Mouse (Mus musculus) ES-E14 (cell line): Measurements from ENCODE around the gene Trim44. TPM values are rescaled to one million over a fixed set of nuclear protein-coding genes. Genes with fewer than 3 reads are reported as not detected.

Experiments used
- DNase-seq: peaks from one replicate; pipeline ENCODE4 v3.0.0-alpha.2; 2013; ENCODE audit warnings: low read depth, low spot score
- H3K27ac ChIP-seq: 2 replicates; pipeline ENCODE4 v1.5.1; 2012; ENCODE audit warnings: low read depth, mild to moderate bottlenecking, low read length, moderate library complexity, mixed read lengths; ENCODE audit not compliant: poor library complexity, insufficient read depth, severe bottlenecking
- H3K36me3 ChIP-seq: 2 replicates; pipeline ENCODE4 v1.6.1; 2012; ENCODE audit warnings: mild to moderate bottlenecking, low read length, moderate library complexity, mixed read lengths; ENCODE audit not compliant: control insufficient read depth, poor library complexity, insufficient read depth, severe bottlenecking
- H3K4me1 ChIP-seq, 2 experiments: fragments of 150-350 bp in 1 of 2; sonication (generic) in 1 of 2; 2 replicates each; pipeline ENCODE4 v1.6.1; 2012; ENCODE audit warnings: low read length in 2 of 2, mild to moderate bottlenecking in 1 of 2, mixed read lengths in 1 of 2; ENCODE audit not compliant: control insufficient read depth in 2 of 2, insufficient read depth in 2 of 2, poor library complexity in 1 of 2
- H3K4me3 ChIP-seq, 2 experiments: fragments of 150-350 bp in 1 of 2; sonication (generic) in 1 of 2; 2 replicates each; pipeline ENCODE4 v1.5.1; 2012; ENCODE audit warnings: low read length in 2 of 2, low read depth in 1 of 2, mild to moderate bottlenecking in 1 of 2, mixed read lengths in 1 of 2; ENCODE audit not compliant: insufficient read depth in 1 of 2, poor library complexity in 1 of 2, severe bottlenecking in 1 of 2
- H3K9ac ChIP-seq: 2 replicates; pipeline ENCODE4 v1.6.1; 2012; ENCODE audit warnings: low read depth, mild to moderate bottlenecking, low read length, mixed read lengths; ENCODE audit not compliant: poor library complexity, insufficient read depth, severe bottlenecking
- H3K9me3 ChIP-seq: fragments of 150-350 bp; sonication (generic); 2 replicates; pipeline ENCODE4 v1.6.1; 2012; ENCODE audit warnings: low read depth, mild to moderate bottlenecking, low read length; ENCODE audit not compliant: control insufficient read depth, insufficient read depth
- CHD2 ChIP-seq: IDR thresholded peaks from 2 replicates; pipeline ENCODE4 v1.6.1; 2014; ENCODE audit warnings: mild to moderate bottlenecking, low read depth, low read length, inconsistent platforms
- HCFC1 ChIP-seq: IDR thresholded peaks from 2 replicates; pipeline ENCODE4 v1.6.1; 2012; ENCODE audit warnings: low read length, inconsistent platforms, borderline replicate concordance; ENCODE audit not compliant: insufficient read depth
- MAFK ChIP-seq: IDR thresholded peaks from 2 replicates; pipeline ENCODE4 v1.6.1; 2014; ENCODE audit warnings: mild to moderate bottlenecking, low read depth, low read length, inconsistent platforms; ENCODE audit not compliant: insufficient read depth
- ZC3H11A ChIP-seq: IDR thresholded peaks from 2 replicates; pipeline ENCODE4 v1.6.1; 2012; ENCODE audit warnings: low read depth, mild to moderate bottlenecking, inconsistent platforms, low read length, borderline replicate concordance
- ZNF384 ChIP-seq: IDR thresholded peaks from 2 replicates; pipeline ENCODE4 v1.6.1; 2012; ENCODE audit warnings: low read depth, low read length, inconsistent platforms
- in situ Hi-C, 2 experiments: fragments of 600-800 bp; cut with MboI; formaldehyde crosslinking; loops; one replicate each; pipeline ENCODE4 v1.15.1; 2025; ENCODE audit warnings: low sequenced_read_pairs in 2 of 2, inconsistent platforms in 1 of 2; ENCODE audit not compliant: unreplicated experiment in 2 of 2
- total RNA-seq: library from RNA; depleted of rRNA; stranded (reverse); fragments of 300-350 nt; gene quantifications from 2 replicates; pipeline ENCODE4 v1.2.3, GENCODE M21; 2012

The Trim44 gene
- total RNA-seq, 1 experiment: 32.0 TPM

- no peak for TF ChIP-seq HCFC1
- no peak for TF ChIP-seq ZC3H11A
- TF ChIP-seq CHD2: no peak
- no peak for TF ChIP-seq MAFK
- TF ChIP-seq ZNF384: no peak
- DNase-seq: no peak
- Histone ChIP-seq H3K9me3 (no peaks in the 10 kb centered on the region), H3K36me3 (no peaks in the 10 kb centered on the region), H3K27ac (no peak overlapping the region), H3K4me3 (no peak overlapping the region), H3K4me1 (peaks cover 0 to 2% of the 10 kb centered on the region in 2 experiments; a peak in 1 of 4 replicates), H3K9ac (no peak overlapping the region)
- in situ Hi-C loops: no loop called here
Observed at GRCm38 (mm10) chr2:102282081-102282480, 125.5 kb downstream of the Trim44 start.

GRCm38 (mm10) chr2:102279779-102280178 is 127.8 kb downstream of the Trim44 start:
- in situ Hi-C loops: no loop called here
- no peak overlapping the region for H3K9ac ChIP-seq
- H3K4me1 ChIP-seq: peaks cover 0 to 2% of the 10 kb centered on the region in 2 experiments; a peak in 1 of 4 replicates
- H3K4me3 ChIP-seq: no peak overlapping the region
- no peaks in the 10 kb centered on the region for H3K9me3 ChIP-seq
- no peaks in the 10 kb centered on the region for H3K36me3 ChIP-seq
- TF ChIP-seq ZNF384 (no peak), ZC3H11A (no peak), HCFC1 (no peak), CHD2 (no peak), MAFK (no peak)
- H3K27ac ChIP-seq: no peak overlapping the region
- no peak for DNase-seq

- TF ChIP-seq MAFK (no peak), CHD2 (no peak), ZC3H11A (no peak), ZNF384 (no peak), HCFC1 (no peak)
- Histone ChIP-seq H3K27ac (no peak overlapping the region), H3K9me3 (no peaks in the 10 kb centered on the region), H3K36me3 (no peaks in the 10 kb centered on the region), H3K9ac (no peak overlapping the region), H3K4me1 (peaks cover 0 to 2% of the 10 kb centered on the region in 2 experiments; a peak in 1 of 4 replicates), H3K4me3 (no peak overlapping the region)
- in situ Hi-C loops: no loop called here
- DNase-seq: no peak
Observed at GRCm38 (mm10) chr2:102277946-102278345, 129.7 kb downstream of the Trim44 start.

- no peak overlapping the region for H3K9ac ChIP-seq
- in situ Hi-C loops: no loop called here
Observed at GRCm38 (mm10) chr2:102273280-102273679, 134.3 kb downstream of the Trim44 start.

More at GRCm38 (mm10) chr2:102273280-102273679, 134.3 kb downstream of the Trim44 start:
- Histone ChIP-seq H3K36me3 (no peaks in the 10 kb centered on the region), H3K9me3 (no peaks in the 10 kb centered on the region), H3K4me1 (no peaks in the 10 kb centered on the region), H3K4me3 (no peak overlapping the region), H3K27ac (no peak overlapping the region)
- TF ChIP-seq ZC3H11A (no peak), MAFK (no peak), CHD2 (no peak), ZNF384 (no peak)
- DNase-seq: no peak
